Comparison of ENCODE assay signal across 10 mouse cellular contexts in genomic region chr4:101601758-101602157, GRCm38 (mm10). TPM values are rescaled to one million over a fixed set of nuclear protein-coding genes. Genes with fewer than 3 reads are reported as not detected.
DNase-seq lines count a peak whose midpoint lies in the region; TF ChIP-seq lines count a peak whose summit lies in the region.
"Had no signal": no experiment of that assay in that cellular context is flagged by ENCODE, and none has a peak within 500 bp of the region (broad histone marks: within the 10 kb centered on the region; RNA-seq: fewer than 3 reads in every experiment).

No protein-coding gene starts in this region.

- dilution Hi-C loops in CH12.LX (cut with MboI; ENCODE audit: extremely low pct_ligation_motif_present, extremely low pct_unique_long_range_greater_than_20kb, low sequenced_read_pairs) = no loop called here

- H3K4me2 ChIP-seq in CH12.LX (ENCODE audit: insufficient read depth, low read depth, poor library complexity, severe bottlenecking) = no peak overlapping the region
- H3K4me2 ChIP-seq: heart, embryonic 12.5 days had no signal

- in situ Hi-C loops in CH12.LX (cut with MboI; ENCODE audit: low pct_ligation_motif_present, low pct_unique_long_range_greater_than_20kb, low sequenced_read_pairs) = no loop called here

- TF ChIP-seq EP300 in CH12.LX (IDR thresholded peaks at IDR 0.05; ENCODE audit: low read length) = no peak

- peak; percentile 69 for TF ChIP-seq CTCF in layer of hippocampus, adult 2 months (conservative IDR thresholded peaks at IDR 0.05)
- TF ChIP-seq CTCF in CH12.LX (conservative IDR thresholded peaks at IDR 0.05 in 1 of 2, IDR thresholded peaks at IDR 0.05 in 1 of 2; ENCODE audit: low read depth in 2 of 2, low read length in 2 of 2) = peak; percentile 29 to 71; a peak in 3 of 4 replicates

- H3K79me2 ChIP-seq in CH12.LX (replicated peaks; ENCODE audit: control insufficient read depth, extremely low read depth, insufficient read depth, poor library complexity, severe bottlenecking) = no peaks in the 10 kb centered on the region

- H3K4me1 ChIP-seq in CH12.LX (ENCODE audit: control insufficient read depth in 1 of 2, insufficient read depth in 2 of 2) = no peaks in the 10 kb centered on the region
- H3K4me1 ChIP-seq: heart, embryonic 12.5 days had no signal

- DNase-seq in layer of hippocampus, adult 2 months (ENCODE audit: low spot score in 2 of 2) = no peak
- DNase-seq in layer of hippocampus, postnatal 36 days = no peak
- DNase-seq in CH12.LX (ENCODE audit: extremely low read depth) (peak; percentile 41), WW6 (ENCODE audit: low read depth, low spot score) (peak; percentile 5)
- peak; percentile 15 to 28 for DNase-seq in kidney, postnatal 4 days
- no peak for DNase-seq in ovary, postnatal 36 days (ENCODE audit: low spot score)
- DNase-seq in gastrocnemius, postnatal 10 days = no peak
- DNase-seq in ovary, adult 18-20 months (ENCODE audit: low spot score) = no peak
- DNase-seq: right cerebral cortex, postnatal 25 days had no signal

- peak; percentile 60 for TF ChIP-seq RAD21 in CH12.LX (IDR thresholded peaks at IDR 0.05; ENCODE audit: low read depth, low read length)

- no peak overlapping the region for H3K27ac ChIP-seq in layer of hippocampus, adult 2 months
- no peak overlapping the region for H3K27ac ChIP-seq in CH12.LX (ENCODE audit: insufficient read depth, low read depth)

- no peaks in the 10 kb centered on the region for H3K27me3 ChIP-seq in CH12.LX (replicated peaks)
- H3K27me3 ChIP-seq: heart, embryonic 12.5 days had no signal

- no peak overlapping the region for H3K4me3 ChIP-seq in layer of hippocampus, adult 2 months
- no peak overlapping the region for H3K4me3 ChIP-seq in CH12.LX (replicated peaks in 1 of 3; ENCODE audit: low read depth in 2 of 3, low read length in 2 of 3, poor library complexity in 1 of 3)
- H3K4me3 ChIP-seq: heart, embryonic 12.5 days had no signal

- no peaks in the 10 kb centered on the region for H3K36me3 ChIP-seq in CH12.LX (replicated peaks in 1 of 2; ENCODE audit: control insufficient read depth in 1 of 2, insufficient read depth in 1 of 2, low read length in 1 of 2)
- H3K36me3 ChIP-seq: heart, embryonic 12.5 days had no signal

- no peak overlapping the region for H3K9ac ChIP-seq in CH12.LX (ENCODE audit: insufficient read depth, low read depth)
- H3K9ac ChIP-seq: heart, embryonic 12.5 days had no signal

- TF ChIP-seq POLR2A in CH12.LX (IDR thresholded peaks at IDR 0.05; ENCODE audit: low read depth, low read length) = no peak

- H3K9me3 ChIP-seq in CH12.LX (replicated peaks; ENCODE audit: low read length) = no peaks in the 10 kb centered on the region
- H3K9me3 ChIP-seq: heart, embryonic 12.5 days had no signal

TF ChIP-seq in CH12.LX, 34 proteins besides CTCF, POLR2A, EP300 and RAD21:
- no peak for TF ChIP-seq TBP (conservative IDR thresholded peaks at IDR 0.05; ENCODE audit: low read depth, low read length)
- TF ChIP-seq JUND (conservative IDR thresholded peaks at IDR 0.05; ENCODE audit: low read depth, low read length) = no peak
- 0 out of 2 replicates have a peak, but pooled peaks have one; percentile 8 for TF ChIP-seq ZC3H11A (IDR thresholded peaks at IDR 0.05; ENCODE audit: low read depth, low read length)
- peak; percentile 77 for TF ChIP-seq SMC3 (IDR thresholded peaks at IDR 0.05; ENCODE audit: low read depth, low read length)

RNA-seq across cellular contexts. Expression of gene Leprot, which starts 45.8 kb away (rescaled TPM):
- 10 to 100 TPM; 27.4 to 27.9 TPM for total RNA-seq in layer of hippocampus, adult 2 months (2021)
- total RNA-seq in layer of hippocampus, postnatal 36 days (2021) = 10 to 100 TPM; 26.3 to 27.9 TPM
- total RNA-seq in CH12.LX (2012; rRNA removed) (17.6 and 19.9 TPM in 2 replicates), CH12.LX (2014; rRNA removed) (24.2 and 24.9 TPM in 2 replicates)
- polyA plus RNA-seq in CH12.LX (2012; ENCODE audit: insufficient read length, low read depth) = 26.6 and 29.2 TPM in 2 replicates
- 10 to 100 TPM; 29.7 to 31.2 TPM for total RNA-seq in gastrocnemius, postnatal 10 days (2021)

Comparison
In these comparisons a context has a peak if more than half of its experiments do, and no peak if none do; other contexts are left out.
1. DNase-seq: peak in CH12.LX (single experiment), WW6 (single experiment) and kidney, postnatal 4 days (2 of 2); none in layer of hippocampus, adult 2 months (0 of 2), layer of hippocampus, postnatal 36 days (0 of 2), ovary, postnatal 36 days (single experiment), gastrocnemius, postnatal 10 days (single experiment) and ovary, adult 18-20 months (single experiment).